Mouse (Mus musculus): Measurements from ENCODE around the gene Lyrm7. TPM values are rescaled to one million over a fixed set of nuclear protein-coding genes. Genes with fewer than 3 reads are reported as not detected.

The Lyrm7 gene
- total RNA-seq, 2 experiments from 2014 or later: 22.1 to 25.0 TPM

DNA sequence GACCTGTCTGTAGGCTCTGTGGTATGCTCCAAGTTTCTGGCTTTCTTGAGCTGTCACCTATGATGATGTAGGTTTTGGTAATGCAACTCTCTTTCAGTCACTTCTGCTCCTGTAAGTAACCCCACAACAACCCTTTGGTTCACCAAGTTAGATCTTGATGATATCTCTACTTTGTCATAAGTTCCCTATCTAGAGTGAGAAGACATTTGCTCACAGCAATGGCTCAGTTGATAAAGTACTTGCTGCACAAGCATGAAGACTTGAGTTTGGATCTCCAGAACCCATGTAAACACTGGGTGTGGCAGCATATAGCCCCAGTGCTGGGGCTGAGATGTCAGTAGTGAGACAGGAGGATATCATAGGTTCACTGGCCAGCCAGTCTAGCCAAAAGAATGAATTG is 45.1 kb downstream of the Lyrm7 start:
- no peak for DNase-seq (ENCODE audit: extremely low spot score in 1 of 2, low spot score in 2 of 2)
- intact Hi-C loops (cut with DNase I): no loop called here

DNA sequence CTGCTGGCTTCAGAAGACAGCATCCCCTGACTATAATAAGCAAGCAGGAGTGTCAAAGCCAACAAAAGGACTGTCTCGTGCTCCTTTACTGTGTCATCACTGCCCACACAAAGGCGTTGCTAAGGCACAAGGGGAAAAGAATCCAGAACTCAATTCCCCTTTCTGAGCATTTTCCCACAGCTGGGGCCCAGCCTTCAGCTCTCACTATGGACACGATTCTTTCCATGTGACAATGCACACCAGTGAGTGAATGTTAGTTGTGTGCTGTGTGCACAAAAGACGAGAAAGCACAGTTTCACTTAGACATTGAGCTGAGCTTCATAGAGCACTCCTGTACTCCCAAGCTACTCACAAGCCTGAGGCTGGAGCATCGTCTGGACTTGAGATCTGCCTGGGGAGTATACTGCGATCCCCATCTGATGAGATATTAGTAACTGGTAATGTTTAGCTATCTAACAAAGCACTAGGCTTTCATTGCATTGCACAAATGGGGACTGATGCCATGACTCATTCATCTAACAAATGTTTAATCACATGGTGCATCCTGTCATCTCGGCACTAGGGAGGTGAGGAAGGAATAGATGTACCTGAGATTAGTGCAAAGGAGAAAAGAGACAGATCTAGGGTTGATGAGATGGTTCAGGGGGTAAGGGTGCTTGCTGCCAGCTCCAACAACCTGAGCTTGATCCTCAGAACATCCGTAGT is 47.8 kb downstream of the Lyrm7 start:
- DNase-seq (ENCODE audit: extremely low spot score in 1 of 2, low spot score in 2 of 2): peak; percentile 29 to 48
- intact Hi-C loops (cut with DNase I): no loop called here

DNA sequence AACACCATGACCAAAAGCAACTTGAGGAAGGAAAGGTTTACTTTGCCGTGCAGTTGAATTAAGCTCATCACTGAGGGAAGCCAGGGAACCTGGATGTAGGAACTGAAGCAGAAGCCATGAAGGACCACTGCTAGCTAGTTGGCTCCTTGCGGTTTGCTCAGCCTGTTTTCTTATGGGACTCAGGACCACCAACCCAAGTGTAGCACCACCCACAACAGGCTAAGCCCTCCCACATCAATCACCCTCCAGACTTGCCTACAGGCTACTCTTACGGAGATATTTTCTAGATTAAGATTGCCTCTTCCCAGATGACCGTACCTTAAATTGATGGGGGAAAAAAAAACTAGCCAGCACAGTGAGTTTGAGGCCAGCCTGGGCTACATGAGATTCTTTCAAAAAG is 48.4 kb downstream of the Lyrm7 start:
- intact Hi-C loops (cut with DNase I): no loop called here
- DNase-seq (ENCODE audit: extremely low spot score in 1 of 2, low spot score in 2 of 2): no peak

DNA sequence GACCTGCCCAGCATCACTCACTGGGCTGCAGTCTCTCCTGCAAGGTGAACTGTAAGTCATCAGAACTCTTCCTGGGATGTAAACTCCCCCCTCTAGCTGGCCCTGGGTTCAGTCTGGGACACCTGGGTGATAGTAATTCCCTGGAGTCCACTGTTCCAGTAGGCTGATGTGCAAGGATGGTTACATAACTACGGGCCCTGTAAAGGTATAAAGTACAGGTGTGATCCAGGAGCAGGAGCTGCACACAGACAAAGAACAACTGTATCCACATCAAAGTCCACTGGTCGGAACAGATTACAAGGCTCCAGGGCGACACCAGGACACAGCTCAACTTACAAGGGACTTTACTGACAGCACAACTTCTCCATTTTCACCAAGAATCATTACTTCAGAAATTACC is 49.7 kb downstream of the Lyrm7 start:
- intact Hi-C loops (cut with DNase I): no loop called here
- DNase-seq (ENCODE audit: extremely low spot score in 1 of 2, low spot score in 2 of 2): no peak

DNA sequence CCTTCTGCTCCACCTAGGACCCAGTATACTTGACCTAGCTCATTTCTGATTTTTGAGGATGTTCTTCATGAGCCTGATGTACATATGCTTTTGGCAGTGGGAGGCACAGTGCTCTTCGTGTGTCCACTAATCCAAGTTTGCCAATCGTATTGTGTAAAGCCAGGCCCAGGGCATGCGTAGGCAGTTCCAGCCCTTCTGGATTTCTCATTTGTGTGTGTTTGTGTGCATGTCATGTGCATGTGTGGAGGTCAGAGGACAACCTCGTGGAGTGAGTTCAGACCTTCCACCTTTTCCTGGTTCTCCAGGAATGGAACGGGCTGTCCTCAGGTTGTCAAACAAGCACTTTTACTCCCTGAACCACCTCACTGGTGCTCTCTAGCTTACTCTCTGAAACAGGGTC is 51.1 kb downstream of the Lyrm7 start:
- intact Hi-C loops (cut with DNase I): no loop called here
- DNase-seq (ENCODE audit: extremely low spot score in 1 of 2, low spot score in 2 of 2): no peak

DNA sequence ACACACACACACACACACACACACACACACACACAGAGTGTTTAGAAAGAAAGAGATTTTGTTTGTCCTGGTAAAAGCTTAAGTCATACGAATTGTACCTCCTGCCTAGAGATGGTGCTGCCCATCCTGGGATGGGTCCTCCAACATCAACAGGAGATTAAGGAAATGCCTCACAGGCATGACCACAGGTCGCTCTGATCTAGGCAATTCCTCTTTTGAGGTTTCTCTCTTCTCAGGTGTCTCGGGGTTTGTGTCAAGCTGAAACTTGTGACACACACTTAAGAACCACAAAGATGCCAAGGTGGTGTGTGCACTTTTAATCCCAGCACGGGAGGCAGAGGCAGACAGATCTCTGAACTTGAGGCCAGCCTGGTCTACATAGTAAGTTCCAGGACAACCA is 52.5 kb downstream of the Lyrm7 start:
- intact Hi-C loops (cut with DNase I): no loop called here

DNA sequence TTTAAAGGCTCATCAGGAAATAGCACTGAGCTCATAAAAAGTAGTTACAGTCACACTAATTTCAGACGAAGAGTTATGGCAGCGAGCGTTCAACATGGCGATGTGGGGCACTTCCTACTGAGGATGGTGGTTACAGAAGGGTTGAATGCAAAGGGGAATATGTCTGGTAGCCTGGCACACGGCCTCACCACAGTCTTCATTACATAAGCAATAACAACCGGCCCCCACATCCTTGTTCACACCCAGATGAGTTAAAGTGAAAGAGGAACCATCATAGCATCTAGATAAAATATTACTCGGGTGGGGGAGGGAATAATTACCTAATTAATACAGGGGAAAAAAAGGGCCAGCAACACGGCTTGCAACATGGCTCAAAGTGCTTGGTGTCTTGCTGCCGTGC is 53.0 kb downstream of the Lyrm7 start:
- intact Hi-C loops (cut with DNase I): no loop called here
- DNase-seq (ENCODE audit: extremely low spot score in 1 of 2, low spot score in 2 of 2): no peak

More for the DNA sequence above, 52.5 kb downstream of the Lyrm7 start:
- no peak for DNase-seq (ENCODE audit: extremely low spot score in 1 of 2, low spot score in 2 of 2)

DNA sequence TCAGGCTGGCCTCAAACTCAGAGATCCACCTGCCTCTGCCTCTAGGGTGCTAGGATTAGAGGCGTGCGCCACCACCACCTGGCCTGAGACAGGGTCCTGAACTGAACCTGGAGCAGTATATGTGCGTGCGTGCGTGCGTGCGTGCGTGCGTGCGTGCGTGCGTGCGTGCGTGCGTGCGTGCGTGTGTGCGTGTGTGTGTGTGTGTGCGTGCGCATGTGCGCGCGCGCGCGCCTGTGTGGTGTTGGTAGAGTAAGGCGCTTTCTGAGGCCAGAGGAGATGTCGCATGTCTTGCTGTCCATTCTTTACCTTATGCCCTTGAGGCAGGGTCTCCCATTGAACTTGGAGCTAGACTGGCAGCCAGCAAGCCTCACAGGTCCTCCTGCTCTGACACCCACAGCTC is 53.8 kb downstream of the Lyrm7 start:
- DNase-seq (ENCODE audit: extremely low spot score in 1 of 2, low spot score in 2 of 2): no peak
- intact Hi-C loops (cut with DNase I): no loop called here

DNA sequence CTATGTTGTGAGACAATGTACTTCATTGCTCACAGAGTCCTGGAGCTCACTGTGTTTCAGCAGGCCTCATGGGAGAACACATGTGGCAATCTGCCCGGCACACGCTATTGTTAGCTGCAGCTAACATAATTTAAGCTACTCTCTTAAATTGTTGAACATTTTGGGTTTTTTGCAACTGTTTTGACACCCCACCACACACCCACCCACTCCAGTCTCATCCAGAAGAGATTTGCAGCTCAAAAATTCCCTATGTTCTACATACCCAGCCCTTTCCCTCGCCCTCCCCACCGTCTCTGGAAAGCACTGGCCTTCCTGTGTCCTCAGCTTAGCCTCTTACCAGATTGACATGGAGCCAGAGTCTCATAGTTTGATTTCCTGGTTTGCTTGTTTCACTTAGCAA is 55.5 kb downstream of the Lyrm7 start:
- peak; percentile 79 for DNase-seq (ENCODE audit: extremely low spot score in 1 of 2, low spot score in 2 of 2)
- intact Hi-C loops (cut with DNase I): no loop called here

DNA sequence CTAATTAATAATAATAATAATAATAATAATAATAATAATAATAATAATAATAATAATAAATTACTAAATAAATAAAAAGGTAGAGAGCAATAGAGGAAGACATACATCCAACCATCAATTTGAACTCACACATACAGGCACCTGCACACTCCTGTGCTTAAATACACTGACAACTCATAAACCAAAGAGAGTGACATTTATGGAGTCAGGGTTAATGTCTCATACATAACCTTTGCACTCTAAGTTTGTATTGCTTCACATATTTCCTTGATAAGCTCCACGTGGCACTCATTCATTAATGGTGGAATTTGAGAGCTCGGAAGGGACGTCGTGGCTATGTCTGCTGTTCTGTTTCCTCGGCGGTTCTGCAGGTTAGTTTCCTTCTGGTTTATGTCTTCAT is 58.1 kb downstream of the Lyrm7 start:
- no peak for DNase-seq (ENCODE audit: extremely low spot score in 1 of 2, low spot score in 2 of 2)
- intact Hi-C loops (cut with DNase I): no loop called here

DNA sequence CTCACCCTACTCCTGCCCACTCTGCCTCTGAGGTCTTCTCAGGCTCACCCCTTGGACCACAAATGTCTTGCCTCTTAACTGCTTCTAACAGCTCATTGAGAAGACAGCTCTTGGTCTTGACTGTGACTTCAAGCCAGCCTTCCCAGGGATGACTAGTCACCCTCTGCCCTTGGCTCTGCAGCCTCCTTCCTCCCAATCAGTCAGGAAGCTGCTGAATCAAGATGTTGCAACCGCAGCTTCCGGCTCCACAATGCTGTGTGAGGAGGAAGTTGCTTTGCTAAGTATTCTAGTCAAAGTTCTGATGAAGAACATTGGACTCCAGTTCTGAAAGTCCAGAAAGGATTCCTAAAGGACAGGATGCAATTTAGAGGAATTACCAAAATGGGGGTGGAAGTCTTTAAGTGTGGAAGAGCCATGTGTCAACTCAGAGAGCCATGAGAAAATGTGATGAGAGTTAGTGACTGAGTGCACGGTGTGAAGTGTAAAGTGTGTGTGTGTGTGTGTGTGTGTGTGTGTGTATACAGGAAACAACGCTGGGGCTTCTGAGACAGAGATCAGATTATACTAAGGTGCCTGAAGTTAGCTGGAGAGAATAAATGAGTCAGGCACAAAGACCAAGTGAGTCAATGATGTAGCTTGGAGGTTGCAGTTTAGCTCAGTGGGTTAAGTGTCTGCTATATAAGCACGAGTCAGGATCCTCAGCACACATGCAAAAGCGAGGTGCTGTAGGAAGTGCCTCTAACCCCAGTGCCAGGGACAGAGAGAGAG is 58.7 kb downstream of the Lyrm7 start:
- DNase-seq (ENCODE audit: extremely low spot score in 1 of 2, low spot score in 2 of 2): peak in 1 of 2 experiments; percentile 53
- intact Hi-C loops (cut with DNase I): no loop called here

DNA sequence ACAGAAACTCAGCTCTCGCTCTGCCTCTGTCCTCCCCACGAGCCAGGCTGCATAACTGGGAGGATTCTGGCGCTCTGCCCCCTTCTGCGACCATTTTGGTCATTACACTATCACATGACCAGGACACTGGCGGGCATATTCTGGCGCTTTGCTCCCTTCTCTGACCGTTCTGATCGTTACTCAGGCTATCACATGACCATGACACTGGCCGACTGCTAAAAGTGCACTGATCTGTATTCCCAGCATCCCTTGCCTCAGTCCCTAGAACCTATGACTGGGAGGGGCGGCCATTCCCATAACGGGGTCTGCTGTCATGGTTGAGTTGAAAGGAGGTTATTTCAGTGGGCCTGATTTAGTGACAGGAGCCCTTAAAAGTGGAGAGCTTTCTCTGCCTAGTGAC is 64.2 kb downstream of the Lyrm7 start:
- intact Hi-C loops (cut with DNase I): no loop called here
- DNase-seq (ENCODE audit: extremely low spot score in 1 of 2, low spot score in 2 of 2): no peak

DNA sequence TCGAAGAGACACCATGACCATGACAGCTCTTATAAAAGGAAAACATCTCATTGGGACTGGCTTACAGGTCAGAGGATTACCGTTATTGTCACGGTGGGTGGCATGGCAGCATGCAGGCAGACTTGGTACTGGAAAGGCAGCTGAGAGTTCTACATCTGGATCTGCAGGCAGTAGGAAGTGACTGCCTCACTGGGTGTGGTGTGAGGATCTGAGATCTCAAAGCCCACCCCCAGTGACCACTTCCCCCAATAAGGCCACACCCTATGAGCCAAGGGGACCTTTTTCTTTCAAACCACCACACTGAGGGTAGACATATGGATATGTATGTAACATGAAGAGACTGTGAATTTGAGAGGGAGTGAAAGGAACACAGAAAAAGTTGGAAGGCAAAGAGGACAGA is 66.0 kb downstream of the Lyrm7 start:
- intact Hi-C loops (cut with DNase I): no loop called here
- DNase-seq (ENCODE audit: extremely low spot score in 1 of 2, low spot score in 2 of 2): no peak

DNA sequence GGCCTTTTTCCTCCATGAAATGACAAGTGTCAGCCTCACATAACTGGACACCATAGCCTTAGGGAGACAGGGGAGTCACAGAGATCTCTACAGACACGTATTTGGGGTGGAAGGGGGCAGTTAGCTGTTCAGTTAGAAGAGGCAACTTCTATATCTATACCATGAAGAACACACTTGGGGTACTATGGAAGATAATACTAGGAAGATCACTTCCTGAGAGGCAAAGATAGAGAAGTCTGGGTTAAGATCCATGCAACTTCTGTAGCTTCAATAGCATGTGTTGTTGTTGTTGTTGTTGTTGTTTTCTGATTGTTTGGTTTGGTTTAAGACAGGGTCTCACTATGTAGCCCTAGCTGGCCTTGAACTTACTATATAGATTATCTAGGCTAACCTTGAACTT is 67.5 kb downstream of the Lyrm7 start:
- intact Hi-C loops (cut with DNase I): no loop called here
- no peak for DNase-seq (ENCODE audit: extremely low spot score in 1 of 2, low spot score in 2 of 2)

DNA sequence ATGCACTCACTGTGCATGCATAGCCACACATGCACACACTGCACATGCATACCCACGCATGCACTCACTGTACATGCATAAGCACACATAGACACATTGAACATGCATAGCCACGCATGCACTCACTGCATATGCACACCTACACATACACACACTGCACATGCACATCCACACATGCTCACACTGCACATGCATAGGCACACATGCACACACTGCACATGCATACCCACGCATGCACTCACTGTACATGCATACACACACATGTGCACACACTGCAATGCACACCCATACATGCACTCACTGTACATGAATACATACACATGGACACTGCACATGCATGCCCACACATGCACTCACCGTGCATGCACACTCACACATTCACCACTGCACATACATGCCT is 69.3 kb downstream of the Lyrm7 start:
- DNase-seq (ENCODE audit: extremely low spot score in 1 of 2, low spot score in 2 of 2): no peak
- intact Hi-C loops (cut with DNase I): no loop called here

DNA sequence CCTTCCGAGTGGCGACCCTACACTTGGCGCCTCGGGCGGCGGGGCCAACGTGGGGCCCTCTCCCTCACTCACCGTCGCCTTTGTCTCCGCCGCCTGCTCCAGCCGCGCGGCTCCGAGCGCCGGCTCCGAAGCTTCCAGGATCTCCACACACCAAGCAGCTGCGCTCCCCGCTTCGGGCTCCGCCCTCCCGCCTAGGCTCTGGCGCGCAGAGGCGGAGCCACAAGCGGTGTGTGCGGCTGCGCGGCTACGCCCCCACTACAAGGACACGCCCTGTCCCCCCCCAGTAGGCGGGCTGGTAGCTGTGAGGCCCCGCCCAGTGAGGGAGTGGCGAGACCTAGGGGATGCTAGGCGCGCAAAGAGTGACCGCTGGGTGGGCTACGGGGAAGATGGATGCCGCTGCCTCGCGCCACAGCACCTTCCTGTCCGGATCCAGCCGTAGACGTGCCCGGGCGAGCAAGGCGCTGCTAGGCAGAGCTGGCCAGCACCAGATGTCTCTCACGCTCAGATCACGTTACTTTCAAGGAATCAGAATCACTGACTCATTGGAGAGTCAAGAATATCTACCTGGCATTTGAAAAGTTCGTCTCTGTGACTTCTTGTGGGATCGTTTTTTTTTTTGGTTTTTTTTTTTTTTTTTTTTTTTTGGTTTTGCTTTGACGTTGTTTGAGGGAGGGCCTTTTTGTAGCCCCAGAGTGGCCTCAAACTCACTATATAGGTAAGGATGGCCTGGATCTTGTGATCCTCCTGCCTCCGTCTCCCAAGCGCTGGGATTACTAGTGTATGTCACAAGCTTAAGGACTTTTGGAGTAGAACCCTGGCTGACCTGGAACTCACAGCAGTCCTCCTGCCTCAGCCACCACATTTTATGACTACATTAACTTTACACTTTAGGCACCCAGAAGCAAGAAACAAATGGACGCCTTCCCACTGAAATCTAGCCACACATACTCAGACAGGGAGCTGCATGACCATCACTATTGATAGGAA is 72.9 kb downstream of the Lyrm7 start, which contains the start of gene Cdc42se2:
Cdc42se2 (minus strand) TSS at position 188 of the 987 bp plus-strand sequence.
- intact Hi-C loops (cut with DNase I): loop anchor here (2.0 to 5.0 kb wide), 3 partner anchors 55 to 73 kb away; partner anchors contain the start of gene Lyrm7
- peak; percentile 95 to 97 for DNase-seq (ENCODE audit: extremely low spot score in 1 of 2, low spot score in 2 of 2)

DNA sequence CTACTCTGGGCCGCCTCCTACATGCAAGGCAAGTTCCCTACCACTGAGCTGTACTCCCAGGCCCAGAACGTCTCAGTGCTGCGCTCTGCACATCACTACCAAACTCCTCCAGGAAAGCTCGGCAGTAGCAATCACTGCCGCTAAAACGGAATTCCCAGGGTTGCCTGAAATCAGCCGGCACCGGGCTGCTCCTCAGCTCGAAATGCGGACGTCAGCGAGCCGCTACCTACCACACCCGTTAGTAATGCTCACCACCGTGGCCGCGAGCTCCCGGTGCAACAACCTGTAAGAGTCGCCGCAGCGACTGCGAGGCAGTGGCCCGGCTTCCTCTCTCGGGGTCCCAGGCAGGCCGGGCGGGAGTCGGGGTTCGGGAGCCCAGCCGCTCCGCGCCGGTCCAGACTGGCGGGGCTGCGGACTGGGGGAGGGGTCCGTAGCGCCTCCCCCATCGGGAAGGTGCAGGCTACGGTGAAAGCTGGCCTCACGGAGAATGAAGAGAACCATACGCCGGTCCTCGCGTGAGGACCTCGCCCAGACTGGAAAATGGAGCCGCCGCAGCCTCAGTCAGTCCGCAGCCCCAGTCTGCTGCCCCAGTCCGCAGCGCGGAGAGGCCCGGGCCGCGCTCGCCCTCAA is 73.7 kb downstream of the Lyrm7 start:
- intact Hi-C loops (cut with DNase I): loop anchor here (2.0 to 5.0 kb wide), 3 partner anchors 55 to 74 kb away; partner anchors contain the start of gene Lyrm7
- DNase-seq (ENCODE audit: extremely low spot score in 1 of 2, low spot score in 2 of 2): peak; percentile 34 to 77

DNA sequence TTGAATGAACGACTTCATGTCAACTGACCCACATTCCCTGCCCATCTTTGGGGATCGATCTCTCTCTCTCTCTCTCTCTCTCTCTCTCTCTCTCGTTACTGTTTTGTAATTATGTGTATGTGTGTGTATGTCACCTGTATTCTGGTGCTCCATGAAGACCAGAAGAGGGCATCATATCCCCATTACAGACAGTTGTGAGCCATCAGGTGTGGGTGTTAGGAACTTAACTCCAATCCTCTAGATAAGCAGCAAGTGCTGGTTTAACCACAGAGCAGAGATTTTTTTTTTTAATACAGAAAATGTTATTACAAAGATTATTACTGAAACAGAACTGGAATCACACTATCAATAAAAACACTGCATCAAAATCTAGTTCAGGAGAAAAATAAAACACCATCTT is 75.2 kb downstream of the Lyrm7 start:
- intact Hi-C loops (cut with DNase I): loop anchor here (5.0 kb wide), 2 partner anchors 53 to 57 kb away; no protein-coding TSS in a partner anchor

DNA sequence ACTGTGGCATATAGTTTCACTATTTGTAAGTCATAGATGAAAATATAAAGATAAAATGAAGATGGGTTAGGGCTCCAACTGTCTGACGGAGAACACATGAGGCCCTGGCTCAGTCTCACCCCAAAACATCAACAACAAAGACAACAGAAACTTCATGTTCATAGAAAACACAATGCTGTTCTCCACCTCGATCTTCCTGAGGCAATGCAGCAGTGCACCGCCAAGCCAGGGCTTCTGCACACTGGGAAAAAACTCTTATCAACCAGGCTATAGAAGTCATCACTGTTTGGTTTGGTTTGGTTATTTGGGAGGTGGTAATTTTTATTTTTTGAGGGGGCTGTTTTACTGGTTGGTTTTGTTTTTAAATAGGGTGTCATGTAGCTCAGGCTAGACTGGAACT is 76.3 kb downstream of the Lyrm7 start:
- DNase-seq (ENCODE audit: extremely low spot score in 1 of 2, low spot score in 2 of 2): no peak
- intact Hi-C loops (cut with DNase I): no loop called here

More for the DNA sequence above, 75.2 kb downstream of the Lyrm7 start:
- no peak for DNase-seq (ENCODE audit: extremely low spot score in 1 of 2, low spot score in 2 of 2)
